Mouse (Mus musculus): ENCODE results near the gene Sbk3. TPM values are rescaled to one million over a fixed set of nuclear protein-coding genes. Genes with fewer than 3 reads are reported as not detected.
A peak's percentile ranks its signal among the peaks of the same experiment; 100 is the strongest.

Gene Sbk3
- polyA plus RNA-seq, 2 experiments = not detected

DNA sequence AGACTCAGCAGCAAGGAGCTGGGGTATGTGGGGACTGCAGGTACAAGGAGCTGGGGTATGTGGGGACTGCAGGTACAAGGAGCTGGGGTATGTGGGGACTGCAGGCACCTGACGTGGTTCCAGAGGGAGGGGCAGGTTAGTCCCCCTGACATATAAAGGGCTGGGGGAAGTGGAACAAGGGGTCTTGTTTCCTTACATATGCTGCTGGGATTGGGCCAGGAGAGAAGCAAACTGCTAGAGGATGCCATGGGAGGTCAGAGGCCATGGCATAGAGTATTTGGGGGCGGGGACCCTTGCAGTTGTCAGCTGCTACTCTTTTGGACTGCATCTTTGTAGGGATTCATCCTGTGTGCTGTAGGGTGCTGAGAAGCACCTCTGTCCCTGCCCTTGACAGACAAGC, 53.5 kb downstream of the Sbk3 start:
- DNase-seq (ENCODE audit: low read depth in 3 of 3, low spot score in 3 of 3) (no peak), ATAC-seq (ENCODE audit: insufficient read depth) (no peak)
- Histone ChIP-seq H3K4me2 (ENCODE audit: low read depth) (no peak overlapping the region), H3K27me3 (ENCODE audit: control insufficient read depth, insufficient read depth, low read length) (peaks cover under 1% of the 10 kb centered on the region; the same call in 1 of the 2 replicates), H3K27ac (no peak overlapping the region), H3K9me3 (ENCODE audit: control insufficient read depth, low read length) (no peaks in the 10 kb centered on the region), H3K4me3 (ENCODE audit: insufficient read depth in 1 of 2, low read depth in 2 of 2, low read length in 2 of 2) (no peak overlapping the region), H3K9ac (replicated peaks) (no peak overlapping the region), H3K36me3 (replicated peaks; ENCODE audit: control insufficient read depth, insufficient read depth, low read depth) (peaks cover 16% of the 10 kb centered on the region), H3K4me1 (replicated peaks; ENCODE audit: control insufficient read depth in 2 of 2, insufficient read depth in 2 of 2, low read length in 1 of 2) (peaks cover 8 to 14% of the 10 kb centered on the region in 2 experiments)
- 85% methylated on average over 2 of the region's 2 CpGs for WGBS (ENCODE audit: insufficient replicate concordance)
- TF ChIP-seq CTCF (IDR thresholded peaks at IDR 0.05; ENCODE audit: low read depth) (no peak), EP300 (IDR thresholded peaks at IDR 0.05; ENCODE audit: low read depth) (no peak)

DNA sequence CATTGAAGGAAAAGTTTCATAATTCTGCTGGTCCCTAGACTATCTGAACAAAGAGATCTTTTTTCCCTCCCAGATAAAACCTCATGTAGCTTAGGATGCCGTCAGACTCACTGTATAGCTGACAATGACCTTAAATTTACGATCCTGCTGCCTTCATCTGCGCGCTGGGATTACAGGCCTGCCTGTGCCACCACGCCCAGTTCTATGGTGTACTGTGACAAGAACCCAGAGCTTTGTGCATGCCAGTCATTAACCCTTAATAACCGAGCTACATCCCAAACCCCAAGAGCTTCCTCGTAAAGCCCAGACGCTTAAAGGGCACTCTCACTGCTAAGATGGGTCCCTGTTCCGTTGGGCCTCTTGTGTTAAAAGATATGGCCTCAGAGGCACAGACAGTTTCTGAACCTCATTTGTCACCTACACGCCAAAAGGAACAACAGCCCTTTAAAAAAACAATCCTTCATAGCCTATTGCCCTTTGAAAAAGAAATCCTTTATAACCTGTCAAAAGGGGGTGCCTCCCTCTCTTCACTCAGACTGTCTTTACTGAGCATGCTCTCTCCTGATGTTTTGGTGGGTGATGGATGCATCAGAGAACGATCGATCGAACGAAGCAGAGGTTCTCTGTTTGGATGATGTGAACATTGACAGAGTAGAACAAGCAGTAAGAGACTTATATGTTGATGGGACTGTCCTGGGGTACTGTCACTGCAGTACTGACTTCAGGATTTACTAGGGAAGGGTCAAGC, 55.1 kb downstream of the Sbk3 start:
- Histone ChIP-seq H3K9ac (replicated peaks) (peak overlapping the region; percentile 69), H3K4me1 (replicated peaks; ENCODE audit: control insufficient read depth in 2 of 2, insufficient read depth in 2 of 2, low read length in 1 of 2) (peaks cover 8 to 14% of the 10 kb centered on the region in 2 experiments), H3K27me3 (ENCODE audit: control insufficient read depth, insufficient read depth, low read length) (no peaks in the 10 kb centered on the region), H3K4me3 (ENCODE audit: insufficient read depth in 1 of 2, low read depth in 2 of 2, low read length in 2 of 2) (peak overlapping the region; percentile 72 to 100), H3K36me3 (replicated peaks; ENCODE audit: control insufficient read depth, insufficient read depth, low read depth) (peaks cover 16% of the 10 kb centered on the region), H3K9me3 (ENCODE audit: control insufficient read depth, low read length) (no peaks in the 10 kb centered on the region), H3K27ac (peak overlapping the region; percentile 78), H3K4me2 (ENCODE audit: low read depth) (peak overlapping the region; percentile 77)
- peak in 2 of 3 experiments; percentile 26 to 35 for DNase-seq (ENCODE audit: low read depth in 3 of 3, low spot score in 3 of 3)
- no peak for TF ChIP-seq CTCF (IDR thresholded peaks at IDR 0.05; ENCODE audit: low read depth)
- no peak for TF ChIP-seq EP300 (IDR thresholded peaks at IDR 0.05; ENCODE audit: low read depth)
- WGBS (ENCODE audit: insufficient replicate concordance) = 18% methylated on average over 14 of the region's 14 CpGs
- ATAC-seq (ENCODE audit: insufficient read depth) = peak; percentile 62

Other genes starting within 250 kb of the Sbk3 start
Only the 30 nearest of the 33 such genes appear.
- 111 and 119 TPM in 2 replicates for gene Cox6b2, start 218.1 kb downstream of the Sbk3 start, polyA plus RNA-seq (2012; rRNA removed)
- 81.9 and 88.1 TPM in 2 replicates for gene Cox6b2, start 218.1 kb downstream of the Sbk3 start, polyA plus RNA-seq (2014; fragmentation: Nextera tagmentation; extraction: Ambion mirVana)
- not detected in 2 replicates for gene Fam71e2, start 199.9 kb downstream of the Sbk3 start, polyA plus RNA-seq (2012; rRNA removed)
- not detected in 2 replicates for gene Fam71e2, start 199.9 kb downstream of the Sbk3 start, polyA plus RNA-seq (2014; fragmentation: Nextera tagmentation; extraction: Ambion mirVana)
- 0.03 and 0.09 TPM in 2 replicates for gene Il11, start 188.3 kb downstream of the Sbk3 start, polyA plus RNA-seq (2012; rRNA removed)
- gene Il11, start 188.3 kb downstream of the Sbk3 start, polyA plus RNA-seq (2014; fragmentation: Nextera tagmentation; extraction: Ambion mirVana) = not detected in 2 replicates
- gene Tmem190, start 188.2 kb downstream of the Sbk3 start, polyA plus RNA-seq (2012; rRNA removed) = not detected in 2 replicates
- not detected in 2 replicates for gene Tmem190, start 188.2 kb downstream of the Sbk3 start, polyA plus RNA-seq (2014; fragmentation: Nextera tagmentation; extraction: Ambion mirVana)
- 7.5 and 8.2 TPM in 2 replicates for gene Tmem238, start 181.5 kb downstream of the Sbk3 start, polyA plus RNA-seq (2012; rRNA removed)
- gene Tmem238, start 181.5 kb downstream of the Sbk3 start, polyA plus RNA-seq (2014; fragmentation: Nextera tagmentation; extraction: Ambion mirVana) = 5.4 and 5.8 TPM in 2 replicates
- 237 and 307 TPM in 2 replicates for gene Rpl28, start 178.3 kb downstream of the Sbk3 start, polyA plus RNA-seq (2012; rRNA removed)
- 185 and 186 TPM in 2 replicates for gene Rpl28, start 178.3 kb downstream of the Sbk3 start, polyA plus RNA-seq (2014; fragmentation: Nextera tagmentation; extraction: Ambion mirVana)
- gene Ube2s, start 158.6 kb downstream of the Sbk3 start, polyA plus RNA-seq (2012; rRNA removed) = 186 and 265 TPM in 2 replicates
- gene Ube2s, start 158.6 kb downstream of the Sbk3 start, polyA plus RNA-seq (2014; fragmentation: Nextera tagmentation; extraction: Ambion mirVana) = 295 and 316 TPM in 2 replicates
- 0.01 and 0.14 TPM in 2 replicates for gene Shisa7, start 126.5 kb downstream of the Sbk3 start, polyA plus RNA-seq (2012; rRNA removed)
- gene Shisa7, start 126.5 kb downstream of the Sbk3 start, polyA plus RNA-seq (2014; fragmentation: Nextera tagmentation; extraction: Ambion mirVana) = not detected in 2 replicates
- 1.6 and 2.4 TPM in 2 replicates for gene Isoc2b, start 100.9 kb downstream of the Sbk3 start, polyA plus RNA-seq (2012; rRNA removed)
- gene Isoc2b, start 100.9 kb downstream of the Sbk3 start, polyA plus RNA-seq (2014; fragmentation: Nextera tagmentation; extraction: Ambion mirVana) = 2.8 and 3.8 TPM in 2 replicates
- gene Isoc2a, start 94.0 kb downstream of the Sbk3 start, polyA plus RNA-seq (2012; rRNA removed) = 6.6 and 6.7 TPM in 2 replicates
- gene Isoc2a, start 94.0 kb downstream of the Sbk3 start, polyA plus RNA-seq (2014; fragmentation: Nextera tagmentation; extraction: Ambion mirVana) = 0.56 and 0.86 TPM in 2 replicates
- gene Gm36210, start 64.7 kb downstream of the Sbk3 start, polyA plus RNA-seq (2012; rRNA removed) = 0.02 TPM in 1 of 2 replicates, not detected in the other
- not detected in 2 replicates for gene Gm36210, start 64.7 kb downstream of the Sbk3 start, polyA plus RNA-seq (2014; fragmentation: Nextera tagmentation; extraction: Ambion mirVana)
- 2.9 and 3.7 TPM in 2 replicates for gene Zfp628, start 56.0 kb downstream of the Sbk3 start, polyA plus RNA-seq (2012; rRNA removed)
- gene Zfp628, start 56.0 kb downstream of the Sbk3 start, polyA plus RNA-seq (2014; fragmentation: Nextera tagmentation; extraction: Ambion mirVana) = 1.5 and 1.6 TPM in 2 replicates
- 0.38 and 0.39 TPM in 2 replicates for gene Nat14, start 49.1 kb downstream of the Sbk3 start, polyA plus RNA-seq (2012; rRNA removed)
- gene Nat14, start 49.1 kb downstream of the Sbk3 start, polyA plus RNA-seq (2014; fragmentation: Nextera tagmentation; extraction: Ambion mirVana) = 0.10 and 0.11 TPM in 2 replicates
- gene Ssc5d, start 45.4 kb downstream of the Sbk3 start, polyA plus RNA-seq (2012; rRNA removed) = 0.12 and 0.14 TPM in 2 replicates
- gene Ssc5d, start 45.4 kb downstream of the Sbk3 start, polyA plus RNA-seq (2014; fragmentation: Nextera tagmentation; extraction: Ambion mirVana) = 0.03 and 0.09 TPM in 2 replicates
- 0.01 and 0.02 TPM in 2 replicates for gene Sbk2, start 6.8 kb downstream of the Sbk3 start, polyA plus RNA-seq (2012; rRNA removed)
- gene Sbk2, start 6.8 kb downstream of the Sbk3 start, polyA plus RNA-seq (2014; fragmentation: Nextera tagmentation; extraction: Ambion mirVana) = not detected in 2 replicates
- gene Zfp579, start 25.0 kb upstream of the Sbk3 start, polyA plus RNA-seq (2012; rRNA removed) = 6.7 and 11.2 TPM in 2 replicates
- 2.8 and 4.0 TPM in 2 replicates for gene Zfp579, start 25.0 kb upstream of the Sbk3 start, polyA plus RNA-seq (2014; fragmentation: Nextera tagmentation; extraction: Ambion mirVana)
- gene Zfp524, start 43.2 kb upstream of the Sbk3 start, polyA plus RNA-seq (2012; rRNA removed) = 9.1 and 9.5 TPM in 2 replicates
- 8.9 TPM in 2 replicates for gene Zfp524, start 43.2 kb upstream of the Sbk3 start, polyA plus RNA-seq (2014; fragmentation: Nextera tagmentation; extraction: Ambion mirVana)
- 12.1 and 14.1 TPM in 2 replicates for gene Fiz1, start 43.5 kb upstream of the Sbk3 start, polyA plus RNA-seq (2012; rRNA removed)
- 10.7 and 13.2 TPM in 2 replicates for gene Fiz1, start 43.5 kb upstream of the Sbk3 start, polyA plus RNA-seq (2014; fragmentation: Nextera tagmentation; extraction: Ambion mirVana)
- 0.03 and 0.10 TPM in 2 replicates for gene Gm44973, start 44.3 kb upstream of the Sbk3 start, polyA plus RNA-seq (2012; rRNA removed)
- 1.6 and 1.9 TPM in 2 replicates for gene Gm44973, start 44.3 kb upstream of the Sbk3 start, polyA plus RNA-seq (2014; fragmentation: Nextera tagmentation; extraction: Ambion mirVana)
- gene Zfp865, start 49.2 kb upstream of the Sbk3 start, polyA plus RNA-seq (2012; rRNA removed) = 6.4 and 7.6 TPM in 2 replicates
- 0.98 and 1.0 TPM in 2 replicates for gene Zfp865, start 49.2 kb upstream of the Sbk3 start, polyA plus RNA-seq (2014; fragmentation: Nextera tagmentation; extraction: Ambion mirVana)
- 0.49 and 0.64 TPM in 2 replicates for gene Ccdc106, start 49.4 kb upstream of the Sbk3 start, polyA plus RNA-seq (2012; rRNA removed)
- 0.24 and 0.35 TPM in 2 replicates for gene Ccdc106, start 49.4 kb upstream of the Sbk3 start, polyA plus RNA-seq (2014; fragmentation: Nextera tagmentation; extraction: Ambion mirVana)
- not detected in 2 replicates for gene 4632433K11Rik, start 63.0 kb upstream of the Sbk3 start, polyA plus RNA-seq (2012; rRNA removed)
- gene 4632433K11Rik, start 63.0 kb upstream of the Sbk3 start, polyA plus RNA-seq (2014; fragmentation: Nextera tagmentation; extraction: Ambion mirVana) = not detected in 2 replicates
- gene Zfp784, start 67.3 kb upstream of the Sbk3 start, polyA plus RNA-seq (2012; rRNA removed) = 0.90 and 0.96 TPM in 2 replicates
- 0.86 and 1.0 TPM in 2 replicates for gene Zfp784, start 67.3 kb upstream of the Sbk3 start, polyA plus RNA-seq (2014; fragmentation: Nextera tagmentation; extraction: Ambion mirVana)
- 1.4 and 1.7 TPM in 2 replicates for gene Zfp580, start 80.4 kb upstream of the Sbk3 start, polyA plus RNA-seq (2012; rRNA removed)
- 1.6 and 1.8 TPM in 2 replicates for gene Zfp580, start 80.4 kb upstream of the Sbk3 start, polyA plus RNA-seq (2014; fragmentation: Nextera tagmentation; extraction: Ambion mirVana)
- gene U2af2, start 91.0 kb upstream of the Sbk3 start, polyA plus RNA-seq (2012; rRNA removed) = 110 and 132 TPM in 2 replicates
- gene U2af2, start 91.0 kb upstream of the Sbk3 start, polyA plus RNA-seq (2014; fragmentation: Nextera tagmentation; extraction: Ambion mirVana) = 52.2 and 60.2 TPM in 2 replicates
- 54.4 and 57.5 TPM in 2 replicates for gene Epn1, start 109.1 kb upstream of the Sbk3 start, polyA plus RNA-seq (2012; rRNA removed)
- 45.4 and 56.7 TPM in 2 replicates for gene Epn1, start 109.1 kb upstream of the Sbk3 start, polyA plus RNA-seq (2014; fragmentation: Nextera tagmentation; extraction: Ambion mirVana)
- gene Rfpl4, start 145.8 kb upstream of the Sbk3 start, polyA plus RNA-seq (2012; rRNA removed) = not detected in 2 replicates
- not detected in 2 replicates for gene Rfpl4, start 145.8 kb upstream of the Sbk3 start, polyA plus RNA-seq (2014; fragmentation: Nextera tagmentation; extraction: Ambion mirVana)
- gene Rasl2-9, start 154.8 kb upstream of the Sbk3 start, polyA plus RNA-seq (2012; rRNA removed) = 0.08 and 0.28 TPM in 2 replicates
- 0.28 and 0.38 TPM in 2 replicates for gene Rasl2-9, start 154.8 kb upstream of the Sbk3 start, polyA plus RNA-seq (2014; fragmentation: Nextera tagmentation; extraction: Ambion mirVana)
- gene Vmn1r55, start 178.5 kb upstream of the Sbk3 start, polyA plus RNA-seq (2012; rRNA removed) = not detected in 2 replicates
- not detected in 2 replicates for gene Vmn1r55, start 178.5 kb upstream of the Sbk3 start, polyA plus RNA-seq (2014; fragmentation: Nextera tagmentation; extraction: Ambion mirVana)
- gene Vmn1r56, start 225.6 kb upstream of the Sbk3 start, polyA plus RNA-seq (2012; rRNA removed) = not detected in 2 replicates
- gene Vmn1r56, start 225.6 kb upstream of the Sbk3 start, polyA plus RNA-seq (2014; fragmentation: Nextera tagmentation; extraction: Ambion mirVana) = not detected in 2 replicates

All from liver, embryonic 14.5 days (tissue).